Mouse (Mus musculus) c-Kit-positive CD71-negative TER-119-negative erythroid progenitor cells, embryonic 14.5 days (primary cell): ENCODE measurements around the gene Zpr1.
"Not testable (repeated sequence)": the region's sequence is repeated elsewhere in the genome, so short reads cannot be mapped to it uniquely, and the experiment has no call there.

Experiments
- DNase-seq: peaks from one replicate; pipeline ENCODE4 v3.0.0-alpha.2; 2013; ENCODE audit warnings: low read depth

Gene Zpr1

GRCm38 (mm10) chr9:46261131-46261530 is 11.7 kb upstream of the Zpr1 start:
- DNase-seq, result no peak

GRCm38 (mm10) chr9:46268343-46268873 is 4.5 kb upstream of the Zpr1 start, which contains the start of gene Apoa5:
Gene Apoa5, plus strand, starts transcription at chr9:46268633.
- no peak for DNase-seq

- DNase-seq, result no peak
Measured at GRCm38 (mm10) chr9:46269125-46269524, 3.7 kb upstream of the Zpr1 start.

- DNase-seq, result no peak
Measured at GRCm38 (mm10) chr9:46270782-46271181, 2.1 kb upstream of the Zpr1 start.

- DNase-seq, result no peak
Measured at GRCm38 (mm10) chr9:46272070-46272469, 794 bp upstream of the Zpr1 start.

- DNase-seq, result no peak
Measured at GRCm38 (mm10) chr9:46274494-46274893, 1.6 kb downstream of the Zpr1 start.

GRCm38 (mm10) chr9:46282631-46283436 is 10.0 kb downstream of the Zpr1 start, which contains the start of gene Bud13:
Gene Bud13, plus strand, starts transcription at chr9:46283008.
- peak; percentile 90 for DNase-seq

GRCm38 (mm10) chr9:46298381-46298780 is 25.5 kb downstream of the Zpr1 start:
- no peak for DNase-seq

GRCm38 (mm10) chr9:46302142-46302541 is 29.3 kb downstream of the Zpr1 start:
- DNase-seq, result peak; percentile 36

- DNase-seq, result no peak
Measured at GRCm38 (mm10) chr9:46309121-46309520, 36.3 kb downstream of the Zpr1 start.

GRCm38 (mm10) chr9:46314507-46314906 is 41.6 kb downstream of the Zpr1 start:
- DNase-seq, result peak; percentile 56

GRCm38 (mm10) chr9:46314921-46315320 is 42.1 kb downstream of the Zpr1 start:
- DNase-seq, result no peak

GRCm38 (mm10) chr9:46315807-46316365 is 43.0 kb downstream of the Zpr1 start:
- no peak for DNase-seq

GRCm38 (mm10) chr9:46316388-46316787 is 43.5 kb downstream of the Zpr1 start:
- DNase-seq, result no peak

GRCm38 (mm10) chr9:46316909-46317308 is 44.0 kb downstream of the Zpr1 start:
- no peak for DNase-seq

- DNase-seq, result no peak
Measured at GRCm38 (mm10) chr9:46317957-46318356, 45.1 kb downstream of the Zpr1 start.

GRCm38 (mm10) chr9:46319886-46320285 is 47.0 kb downstream of the Zpr1 start, which contains the start of gene 4931429L15Rik:
Gene 4931429L15Rik, minus strand, starts transcription at chr9:46319986.
- not testable (repeated sequence) for DNase-seq

- DNase-seq, result no peak
Measured at GRCm38 (mm10) chr9:46320461-46320860, 47.6 kb downstream of the Zpr1 start.

- no peak for DNase-seq
Measured at GRCm38 (mm10) chr9:46326694-46327405, 54.0 kb downstream of the Zpr1 start.

GRCm38 (mm10) chr9:46327706-46328571 is 55.1 kb downstream of the Zpr1 start:
- DNase-seq, result no peak

GRCm38 (mm10) chr9:46328572-46329249 is 55.8 kb downstream of the Zpr1 start:
- no peak for DNase-seq
